Mouse (Mus musculus) megakaryocyte-erythroid progenitor cell, adult 5-6 weeks (primary cell): ENCODE data around the gene Nudt14. TPM values are rescaled to one million over a fixed set of nuclear protein-coding genes. Genes with fewer than 3 reads are reported as not detected.
A peak's percentile ranks its signal among the peaks of the same experiment; 100 is the strongest.

Experiments used
- ATAC-seq: replicated peaks from 2 replicates; pipeline ENCODE4 v1.8.0; 2016; ENCODE audit warnings: mild to moderate bottlenecking, inconsistent platforms; ENCODE audit not compliant: severe bottlenecking, poor library complexity, low FRiP score, low TSS enrichment
- total RNA-seq, 2 experiments: library from RNA; stranded (forward) in 1 of 2; stranded (reverse) in 1 of 2; fragments of 200-1000, 215-1000 nt in 1 of 2; fragments of >200 nt in 1 of 2; fragmentation: Nextera tagmentation in 1 of 2; gene quantifications; 2 replicates each; pipeline ENCODE4 v1.2.3; 2014 to 2017

Nudt14 gene
- total RNA-seq, 2 experiments from 2014 or later = 1.9 to 22.9 TPM

- no peak for ATAC-seq
Observed at GRCm38 (mm10) chr12:112951150-112951842, 9.4 kb upstream of the Nudt14 start.

GRCm38 (mm10) chr12:112950761-112951129, 8.8 kb upstream of the Nudt14 start:
- ATAC-seq = no peak

GRCm38 (mm10) chr12:112950040-112950760, 8.3 kb upstream of the Nudt14 start:
- peak; percentile 78 for ATAC-seq

GRCm38 (mm10) chr12:112947307-112947706, 5.4 kb upstream of the Nudt14 start:
- 0 out of 2 replicates have a peak, but pooled peaks have one; percentile 14 for ATAC-seq

GRCm38 (mm10) chr12:112943669-112944068, 1.7 kb upstream of the Nudt14 start:
- ATAC-seq = no peak

- ATAC-seq = no peak
Observed at GRCm38 (mm10) chr12:112941156-112941775, 658 bp downstream of the Nudt14 start.

- ATAC-seq = no peak
Observed at GRCm38 (mm10) chr12:112940710-112941109, 1.2 kb downstream of the Nudt14 start.

- ATAC-seq = no peak
Observed at GRCm38 (mm10) chr12:112940238-112940637, 1.7 kb downstream of the Nudt14 start.

GRCm38 (mm10) chr12:112938873-112939565, 2.9 kb downstream of the Nudt14 start:
- peak; percentile 35 for ATAC-seq

- ATAC-seq = no peak
Observed at GRCm38 (mm10) chr12:112938366-112938765, 3.6 kb downstream of the Nudt14 start.

- no peak for ATAC-seq
Observed at GRCm38 (mm10) chr12:112937906-112938305, 4.0 kb downstream of the Nudt14 start.

- no peak for ATAC-seq
Observed at GRCm38 (mm10) chr12:112932647-112933046, 9.3 kb downstream of the Nudt14 start.

- peak; percentile 14; the same call in 1 of the 2 replicates for ATAC-seq
Observed at GRCm38 (mm10) chr12:112929562-112930352, 12.2 kb downstream of the Nudt14 start, which contains the start of gene Jag2. Gene Jag2 (minus strand): TSS chr12:112929776.

GRCm38 (mm10) chr12:112928401-112929241, 13.3 kb downstream of the Nudt14 start:
- no peak for ATAC-seq

- ATAC-seq = no peak
Observed at GRCm38 (mm10) chr12:112927265-112927664, 14.7 kb downstream of the Nudt14 start.

- ATAC-seq = no peak
Observed at GRCm38 (mm10) chr12:112925950-112926349, 16.0 kb downstream of the Nudt14 start.

- no peak for ATAC-seq
Observed at GRCm38 (mm10) chr12:112922541-112922940, 19.4 kb downstream of the Nudt14 start.

- no peak for ATAC-seq
Observed at GRCm38 (mm10) chr12:112921518-112921917, 20.4 kb downstream of the Nudt14 start.
